Mouse (Mus musculus): ENCODE measurements around the gene Ap2s1.
"Not testable (repeated sequence)": the region's sequence is repeated elsewhere in the genome, so short reads cannot be mapped to it uniquely, and the experiment has no call there.

Gene Ap2s1

GRCm38 (mm10) chr7:16738073-16738696, at the start of gene Ap2s1:
TSS of gene Ap2s1 (plus strand) at chr7:16738410.
- peak; percentile 95 for DNase-seq (ENCODE audit: low spot score)

DNA sequence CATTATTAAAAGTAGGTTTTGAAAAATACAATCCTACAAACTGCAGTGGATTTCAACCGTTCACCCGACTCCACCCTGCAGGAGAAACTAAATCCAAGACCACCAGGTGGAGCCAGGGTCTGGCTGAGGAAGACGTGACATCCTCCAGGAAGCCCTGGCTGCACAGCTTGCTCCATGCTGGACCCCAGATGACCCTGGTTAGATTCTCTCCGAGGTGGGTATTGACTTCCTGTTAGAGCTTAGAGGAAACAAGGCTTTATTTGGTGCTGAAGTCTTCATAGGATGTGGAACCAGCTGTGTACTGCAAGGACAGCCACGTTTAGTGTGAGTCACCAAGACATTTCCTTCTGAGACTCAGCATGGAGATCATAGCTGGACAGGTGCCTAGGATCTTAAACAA, 49.0 kb upstream of the Ap2s1 start:
- no peak for DNase-seq (ENCODE audit: low spot score)

DNA sequence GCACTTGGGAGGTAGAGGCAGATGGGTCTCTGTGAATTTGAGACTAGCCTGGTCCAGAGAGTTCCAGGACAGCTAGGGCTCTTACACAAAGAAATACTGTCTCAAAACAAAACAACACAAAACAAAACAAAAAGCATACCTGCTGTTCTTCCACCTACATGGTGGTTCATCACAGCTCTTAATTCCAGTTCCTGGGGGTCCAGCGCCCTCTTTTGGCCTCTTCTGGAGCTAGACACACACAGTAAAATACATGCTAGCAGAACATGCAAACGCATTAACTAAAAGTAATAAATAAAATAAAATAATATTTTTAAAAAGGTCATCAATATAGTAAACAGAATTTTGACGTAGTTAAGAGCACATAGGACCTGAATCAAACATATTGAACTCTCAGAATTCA, 43.2 kb upstream of the Ap2s1 start:
- no peak for DNase-seq (ENCODE audit: low spot score)

GRCm38 (mm10) chr7:16699042-16699441, 39.2 kb upstream of the Ap2s1 start:
- DNase-seq (ENCODE audit: low spot score) = no peak

GRCm38 (mm10) chr7:16700583-16700982, 37.6 kb upstream of the Ap2s1 start:
- DNase-seq (ENCODE audit: low spot score) = no peak

DNA sequence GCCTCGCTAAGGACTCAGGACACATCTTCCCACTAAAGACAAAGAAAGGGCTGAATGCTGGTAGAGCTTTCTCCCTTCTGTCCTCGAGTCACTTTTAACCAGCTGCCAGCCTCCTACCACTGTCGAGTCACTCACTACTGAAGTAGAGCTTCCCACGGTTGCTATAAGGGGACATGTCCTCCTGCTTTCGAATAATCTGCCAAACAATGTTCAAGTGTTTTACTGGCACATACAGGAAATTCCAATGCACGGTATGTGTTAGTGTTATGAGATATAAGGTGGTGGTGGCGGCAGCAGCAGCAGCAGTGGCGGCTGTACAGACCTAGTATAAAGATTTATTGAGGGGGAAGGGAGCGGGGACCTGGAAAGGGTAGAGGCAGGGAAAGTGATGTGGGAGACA, 31.8 kb upstream of the Ap2s1 start:
- no peak for DNase-seq (ENCODE audit: low spot score)

DNA sequence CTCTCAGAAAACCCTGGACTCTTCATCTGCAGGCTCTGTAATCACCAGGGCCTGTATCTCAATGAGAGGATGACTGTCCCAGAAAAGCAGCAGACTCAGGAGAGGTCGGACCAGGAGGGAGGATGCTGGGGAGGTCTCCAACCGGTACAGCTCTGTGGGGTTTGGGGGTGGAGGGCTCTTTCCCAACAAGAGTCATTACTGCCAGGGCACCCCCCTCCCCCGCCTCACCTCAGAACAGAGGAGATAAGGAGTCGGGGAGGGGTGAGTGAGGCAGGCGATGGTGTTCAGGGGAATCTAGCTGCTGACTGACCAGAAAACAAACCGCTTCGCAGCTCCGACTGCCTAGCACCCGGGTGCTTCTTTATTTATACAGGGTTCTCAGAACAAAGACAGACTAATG, 30.0 kb upstream of the Ap2s1 start:
- no peak for DNase-seq (ENCODE audit: low spot score)

DNA sequence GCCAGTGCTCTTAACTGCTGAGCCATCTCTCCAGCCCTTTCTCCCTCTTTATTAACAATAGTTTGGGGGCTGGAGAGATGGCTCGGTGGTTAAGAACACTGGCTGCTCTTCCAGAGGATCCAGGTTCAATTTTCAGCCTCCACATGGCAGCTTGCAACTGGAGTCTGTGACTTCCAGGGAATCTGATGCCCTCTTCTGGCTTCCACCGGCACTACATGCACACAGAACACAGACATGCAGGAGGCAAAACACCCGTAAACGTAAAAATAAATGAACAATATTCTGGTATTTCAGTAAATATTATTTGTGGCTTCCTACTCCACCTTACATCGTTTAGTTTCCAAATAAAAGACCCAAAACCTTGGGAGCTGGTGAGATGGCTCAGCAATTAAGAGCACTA, 27.6 kb upstream of the Ap2s1 start:
- DNase-seq (ENCODE audit: low spot score) = no peak

- no peak for DNase-seq (ENCODE audit: low spot score)
Measured at GRCm38 (mm10) chr7:16712633-16713415, 25.4 kb upstream of the Ap2s1 start.

DNA sequence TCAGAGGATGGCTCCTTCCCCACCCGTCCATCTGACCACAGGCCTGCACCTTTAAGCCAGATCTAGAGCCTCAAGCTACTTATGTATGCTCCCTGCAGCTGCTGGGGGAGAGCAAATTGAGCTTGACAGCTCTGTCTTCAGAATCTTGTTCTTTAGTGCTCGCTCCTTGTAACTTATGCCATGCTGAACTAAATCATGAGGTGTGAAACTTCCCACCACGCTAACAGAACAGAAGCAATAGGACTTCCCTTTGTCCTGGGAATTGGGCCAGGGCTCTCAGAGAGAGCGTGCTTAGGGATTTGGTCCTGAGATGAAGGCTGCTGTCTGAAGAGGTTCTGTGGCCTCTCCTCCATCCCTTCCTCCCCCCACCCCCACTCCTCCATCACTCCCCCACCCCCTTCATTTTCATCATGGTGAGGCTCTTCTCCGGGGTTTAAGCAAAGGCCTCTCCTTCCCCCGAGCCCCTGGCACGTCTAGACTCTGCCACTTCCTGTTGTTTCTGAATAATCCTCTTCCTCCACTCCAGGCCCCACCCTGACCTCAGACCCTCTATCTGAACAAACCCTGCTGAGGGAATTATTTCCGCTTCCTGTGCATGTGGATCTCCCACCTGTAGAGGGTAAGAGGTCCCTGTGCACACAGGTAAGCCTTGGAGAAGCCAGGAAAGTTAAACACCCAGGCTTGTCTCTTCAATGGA, 21.6 kb upstream of the Ap2s1 start:
- not testable (repeated sequence) for DNase-seq (ENCODE audit: low spot score)

- DNase-seq (ENCODE audit: low spot score) = no peak
Measured at GRCm38 (mm10) chr7:16721629-16722028, 16.6 kb upstream of the Ap2s1 start, which contains the start of gene Ceacam9. TSS of gene Ceacam9 (plus strand) at chr7:16721929.

GRCm38 (mm10) chr7:16722490-16722889, 15.7 kb upstream of the Ap2s1 start:
- not testable (repeated sequence) for DNase-seq (ENCODE audit: low spot score)

- peak; percentile 32 for DNase-seq (ENCODE audit: low spot score)
Measured at GRCm38 (mm10) chr7:16728596-16729348, 9.4 kb upstream of the Ap2s1 start.

- not testable (repeated sequence) for DNase-seq (ENCODE audit: low spot score)
Measured at GRCm38 (mm10) chr7:16729563-16729962, 8.6 kb upstream of the Ap2s1 start.

DNA sequence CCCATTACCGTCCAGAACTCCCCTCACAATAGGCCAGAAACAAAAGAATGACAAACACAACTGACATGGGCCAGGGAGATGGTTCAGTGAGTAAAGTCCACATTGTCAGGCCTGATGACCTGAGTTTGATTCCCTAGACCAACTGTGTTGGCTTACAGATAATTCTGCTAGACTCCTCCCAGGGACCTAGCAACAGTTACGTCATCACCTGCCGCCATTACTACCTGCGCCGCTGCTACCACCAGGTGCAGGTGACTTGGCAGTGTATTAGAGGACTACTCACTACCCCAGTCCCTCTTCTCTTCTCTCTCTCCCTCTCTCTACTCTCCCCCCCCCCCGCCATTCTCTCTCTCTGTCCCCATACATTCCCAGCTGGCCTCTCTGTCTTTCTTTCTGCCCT, 7.4 kb upstream of the Ap2s1 start:
- DNase-seq (ENCODE audit: low spot score) = no peak

GRCm38 (mm10) chr7:16731893-16732422, 6.3 kb upstream of the Ap2s1 start:
- DNase-seq (ENCODE audit: low spot score) = no peak

DNA sequence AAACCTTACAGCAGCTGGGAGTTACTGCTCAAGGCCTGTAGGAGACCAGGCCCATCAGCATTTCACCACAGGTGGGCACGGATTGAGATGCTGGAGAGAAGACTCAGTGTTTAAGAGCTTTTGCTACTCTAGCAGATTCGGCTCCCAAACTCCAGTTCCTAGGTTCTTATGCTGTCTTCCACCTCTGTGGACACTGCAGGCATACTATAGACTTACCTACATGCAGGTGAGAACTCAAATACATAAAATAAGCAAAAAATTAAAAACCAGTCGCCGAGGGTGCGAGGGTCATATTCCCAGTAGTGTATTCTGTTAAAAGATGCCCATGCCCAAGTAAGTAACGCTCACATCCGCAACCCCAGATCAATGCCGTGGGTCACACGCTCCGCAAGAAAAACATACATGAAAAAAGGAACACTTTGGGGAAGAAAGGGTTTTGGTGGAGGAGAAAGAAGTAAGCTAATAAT, 571 bp upstream of the Ap2s1 start:
- DNase-seq (ENCODE audit: low spot score) = no peak

DNA sequence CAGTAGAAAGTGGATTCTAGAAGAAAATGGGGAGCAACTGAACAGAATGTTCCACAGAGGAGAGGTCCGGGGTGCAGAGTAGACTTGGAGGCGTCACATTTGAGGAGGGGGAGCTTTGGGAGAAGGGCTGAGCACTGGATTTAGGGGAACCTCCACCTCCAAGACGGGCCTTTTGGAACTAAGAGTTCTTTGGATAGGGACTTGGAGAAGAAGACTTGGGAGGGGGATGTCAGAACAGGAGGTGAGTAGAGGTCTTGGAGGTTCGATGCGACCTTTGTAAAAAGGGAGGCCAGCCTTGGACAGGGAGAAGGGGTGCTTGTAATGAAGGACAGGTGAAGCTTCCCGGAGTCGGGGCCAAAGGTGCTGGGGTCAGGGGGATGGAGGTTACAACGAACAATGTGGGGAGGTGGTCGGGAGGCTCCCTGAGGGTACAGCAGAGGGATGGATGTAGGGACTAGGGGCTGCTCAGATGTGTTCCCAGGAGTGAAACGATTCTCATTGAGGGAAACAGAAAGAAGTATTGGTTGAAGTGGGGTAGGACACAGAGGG, 920 bp downstream of the Ap2s1 start:
- no peak for DNase-seq (ENCODE audit: low spot score)

DNA sequence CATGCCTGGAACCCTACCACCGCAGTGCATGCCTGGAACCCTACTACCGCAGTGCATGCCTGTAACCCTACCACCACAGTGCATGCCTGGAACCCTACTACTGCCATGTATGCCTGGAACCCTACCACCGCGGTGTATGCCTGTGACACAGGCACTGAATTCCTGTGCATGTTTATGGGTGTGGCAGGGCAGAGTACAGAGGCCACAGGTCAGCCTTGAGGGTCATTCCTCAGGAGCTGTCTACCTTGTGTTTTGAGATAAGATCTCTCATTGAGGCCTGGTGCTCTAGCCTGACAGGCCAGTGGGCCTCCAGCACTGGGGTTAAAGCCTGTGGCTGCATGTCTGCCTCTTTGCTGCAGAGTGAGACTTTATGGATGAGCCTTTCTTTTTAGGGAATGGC, 7.2 kb downstream of the Ap2s1 start:
- no peak for DNase-seq (ENCODE audit: low spot score)

DNA sequence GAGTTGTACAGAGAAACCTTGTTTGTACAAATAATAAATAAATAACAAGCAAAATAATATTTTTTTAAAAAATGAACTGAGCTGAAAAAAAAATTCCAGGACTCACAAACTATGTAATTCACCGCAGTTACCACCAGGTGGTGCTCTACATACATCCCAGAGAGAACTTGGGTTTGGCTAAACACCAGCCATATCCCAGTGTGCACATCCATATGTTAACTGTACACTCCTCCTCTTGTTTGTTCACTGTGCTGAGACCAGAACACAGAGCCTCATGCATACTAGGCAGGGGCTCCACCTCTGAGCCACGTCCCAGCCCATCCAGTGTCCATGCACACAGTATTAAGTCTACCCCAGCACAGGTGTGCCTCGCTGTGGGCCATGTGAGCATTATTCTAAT, 7.9 kb downstream of the Ap2s1 start:
- no peak for DNase-seq (ENCODE audit: low spot score)

- no peak for DNase-seq (ENCODE audit: low spot score)
Measured at GRCm38 (mm10) chr7:16747656-16748055, 9.4 kb downstream of the Ap2s1 start.

DNA sequence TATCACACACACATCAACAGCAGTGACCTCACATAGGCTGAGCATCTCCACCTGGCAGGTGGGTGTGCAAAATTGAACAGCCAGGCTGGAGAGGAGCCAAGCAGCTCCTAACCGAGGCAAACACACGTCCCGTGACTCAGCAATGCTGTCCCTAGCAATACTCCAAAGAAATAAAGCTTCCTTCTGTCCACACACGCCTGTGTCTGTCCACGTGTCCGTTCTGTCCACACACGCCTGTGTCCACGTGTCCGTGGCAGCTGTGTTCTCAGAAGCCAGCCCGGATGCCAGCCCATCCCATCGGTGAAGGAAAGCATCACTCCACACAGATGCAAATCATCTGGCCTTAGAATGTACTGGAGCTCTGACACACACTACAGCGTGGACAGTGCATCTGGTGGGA, 13.8 kb downstream of the Ap2s1 start:
- no peak for DNase-seq (ENCODE audit: low spot score)
